Mouse (Mus musculus) G1E (cell line): ENCODE results near the gene Srm.

Experiments used
- CTCF ChIP-seq: IDR thresholded peaks from 2 replicates; pipeline ENCODE4 v1.5.1; 2012; ENCODE audit warnings: low read depth, low read length, inconsistent platforms, mixed read lengths
- GATA1 ChIP-seq: IDR thresholded peaks from 2 replicates; pipeline ENCODE4 v1.6.1; 2012; ENCODE audit warnings: borderline replicate concordance, low read length, inconsistent platforms, mixed read lengths
- GATA2 ChIP-seq: IDR thresholded peaks from 2 replicates; pipeline ENCODE4 v1.6.1; 2012; ENCODE audit warnings: low read depth, low read length, inconsistent platforms, borderline replicate concordance
- TAL1 ChIP-seq: conservative IDR thresholded peaks from 2 replicates; pipeline ENCODE4 v1.6.1; 2012; ENCODE audit warnings: low read depth, low read length, inconsistent platforms, mixed read lengths

- no peak for TF ChIP-seq CTCF
- no peak for TF ChIP-seq GATA2
- TF ChIP-seq GATA1 = no peak
- no peak for TF ChIP-seq TAL1
These were observed 9.9 kb upstream of the Srm start for GRCm38 (mm10) chr4:148581422-148581821.
